Mouse (Mus musculus) layer of hippocampus, postnatal 14 days (tissue): ENCODE data around the gene Zfp511. TPM values are rescaled to one million over a fixed set of nuclear protein-coding genes. Genes with fewer than 3 reads are reported as not detected.

Experiments used
- microRNA-seq, 2 experiments: library from miRNA; unstranded; fragments of <30 nt; microRNA quantifications; one replicate each; pipeline ENCODE4 v1.2.0; 2021
- total RNA-seq, 2 experiments: library from RNA; stranded (reverse); gene quantifications; 2 replicates each; pipeline ENCODE4 v1.2.3; 2021

Zfp511 gene
- total RNA-seq, 2 experiments from 2014 or later, result 21.9 to 25.7 TPM

Small RNAs within 50 kb of the gene (microRNA-seq; reads per million reads assigned to microRNA genes)
- 0.68 to 1.4 reads per million in 2 experiments for gene Mir7062

Other genes starting within 250 kb of the Zfp511 start
- gene Adgra1, start 202.2 kb upstream of the Zfp511 start, total RNA-seq, result 10 to 100 TPM; 43.6 to 61.8 TPM
- 10 to 100 TPM; 78.2 to 96.6 TPM for gene Kndc1, start 141.7 kb upstream of the Zfp511 start, total RNA-seq
- not detected for gene Utf1, start 92.6 kb upstream of the Zfp511 start, total RNA-seq
- under 1 TPM; 0.39 to 0.83 TPM for gene 6430531B16Rik, start 57.6 kb upstream of the Zfp511 start, total RNA-seq
- 1 to 10 TPM; 1.5 to 1.9 TPM for gene Adam8, start 43.8 kb upstream of the Zfp511 start, total RNA-seq
- gene Tubgcp2, start 278 bp downstream of the Zfp511 start, total RNA-seq, result 10 to 100 TPM; 34.9 to 39.3 TPM
- gene Msx3, start 12.7 kb downstream of the Zfp511 start, total RNA-seq, result under 1 TPM; 0.37 to 0.64 TPM
- gene Caly, start 46.2 kb downstream of the Zfp511 start, total RNA-seq, result 100 to 1,000 TPM; 203 to 219 TPM
- gene Prap1, start 57.0 kb downstream of the Zfp511 start, total RNA-seq, result not detected
- 10 to 100 TPM; 37.6 to 37.8 TPM for gene Fuom, start 66.0 kb downstream of the Zfp511 start, total RNA-seq
- gene Paox, start 79.4 kb downstream of the Zfp511 start, total RNA-seq, result 1 to 10 TPM; 3.8 to 6.1 TPM
- gene Echs1, start 80.1 kb downstream of the Zfp511 start, total RNA-seq, result 10 to 100 TPM; 52.6 to 56.0 TPM
- gene Mtg1, start 101.2 kb downstream of the Zfp511 start, total RNA-seq, result 10 to 100 TPM; 21.8 to 23.6 TPM
- 100 to 1,000 TPM; 192 to 199 TPM for gene Sprn, start 118.5 kb downstream of the Zfp511 start, total RNA-seq
- not detected for gene Olfr522, start 128.4 kb downstream of the Zfp511 start, total RNA-seq
- gene Olfr523, start 136.8 kb downstream of the Zfp511 start, total RNA-seq, result under 1 TPM; 0.12 to 0.24 TPM
- gene Olfr524, start 169.6 kb downstream of the Zfp511 start, total RNA-seq, result not detected
- gene Cd163l1, start 181.9 kb downstream of the Zfp511 start, total RNA-seq, result under 1 TPM; 0.85 to 0.98 TPM
- gene 5830411N06Rik, start 210.9 kb downstream of the Zfp511 start, total RNA-seq, result under 1 TPM; 0.23 to 0.33 TPM